Mouse (Mus musculus) CH12.LX (cell line): ENCODE data around the gene Coasy. TPM values are rescaled to one million over a fixed set of nuclear protein-coding genes. Genes with fewer than 3 reads are reported as not detected.

Experiments
- DNase-seq: peaks from one replicate; pipeline ENCODE4 v3.0.0-alpha.2; 2013; ENCODE audit errors: extremely low read depth
- H3K27ac ChIP-seq: 2 replicates; pipeline ENCODE4 v1.5.1; 2012; ENCODE audit warnings: low read depth, mild to moderate bottlenecking, control low read depth, moderate library complexity; ENCODE audit not compliant: insufficient read depth
- H3K27me3 ChIP-seq: replicated peaks from 2 replicates; pipeline ENCODE3; 2012; ENCODE audit warnings: inconsistent platforms
- H3K36me3 ChIP-seq, 2 experiments: replicated peaks in 1 of 2; 2 replicates each; pipeline versions ENCODE3 to v1.6.1; 2012; ENCODE audit warnings: inconsistent platforms in 1 of 2, low read length in 1 of 2, mild to moderate bottlenecking in 1 of 2, mixed read lengths in 1 of 2, moderate library complexity in 1 of 2; ENCODE audit not compliant: control insufficient read depth in 1 of 2, insufficient read depth in 1 of 2
- H3K4me1 ChIP-seq, 2 experiments: 2 replicates each; pipeline ENCODE4 v1.6.1; 2012; ENCODE audit warnings: inconsistent platforms in 1 of 2, moderate library complexity in 1 of 2; ENCODE audit not compliant: insufficient read depth in 2 of 2, control insufficient read depth in 1 of 2
- H3K4me2 ChIP-seq: 2 replicates; pipeline ENCODE4 v1.6.1; 2012; ENCODE audit warnings: low read depth, mild to moderate bottlenecking, control low read depth; ENCODE audit not compliant: poor library complexity, insufficient read depth, severe bottlenecking
- H3K4me3 ChIP-seq, 3 experiments: fragments of 150-350 bp in 1 of 3; sonication (generic) in 1 of 3; replicated peaks in 1 of 3; 2 replicates each; pipeline versions ENCODE3 to v1.5.1; 2011 to 2012; ENCODE audit warnings: low read depth in 2 of 3, low read length in 2 of 3, mild to moderate bottlenecking in 2 of 3, moderate library complexity in 2 of 3, control low read depth in 1 of 3, improper control_type of control experiment in 1 of 3, inconsistent platforms in 1 of 3, mixed read lengths in 1 of 3; ENCODE audit not compliant: poor library complexity in 1 of 3
- H3K79me2 ChIP-seq: replicated peaks from 2 replicates; pipeline ENCODE4 v1.6.1; 2012; ENCODE audit warnings: mild to moderate bottlenecking, moderate library complexity; ENCODE audit not compliant: control insufficient read depth, poor library complexity, insufficient read depth, severe bottlenecking; ENCODE audit errors: extremely low read depth
- H3K9ac ChIP-seq: 2 replicates; pipeline ENCODE4 v1.6.1; 2012; ENCODE audit warnings: low read depth, mild to moderate bottlenecking, control low read depth, moderate library complexity; ENCODE audit not compliant: insufficient read depth
- H3K9me3 ChIP-seq: replicated peaks from 2 replicates; pipeline ENCODE3; 2012; ENCODE audit warnings: low read length, inconsistent platforms, mixed read lengths
- BHLHE40 ChIP-seq: IDR thresholded peaks from 2 replicates; pipeline ENCODE4 v1.6.1; 2011; ENCODE audit warnings: mild to moderate bottlenecking, low read depth, low read length, improper control_type of control experiment
- CHD2 ChIP-seq: IDR thresholded peaks from 2 replicates; pipeline ENCODE4 v1.6.1; 2011; ENCODE audit warnings: low read length, improper control_type of control experiment
- CTCF ChIP-seq, 2 experiments: IDR thresholded peaks in 1 of 2; conservative IDR thresholded peaks in 1 of 2; 2 replicates each; pipeline ENCODE4 v1.5.1; 2011 to 2012; ENCODE audit warnings: low read depth in 2 of 2, low read length in 2 of 2, improper control_type of control experiment in 1 of 2, inconsistent platforms in 1 of 2, mild to moderate bottlenecking in 1 of 2, moderate library complexity in 1 of 2
- E2F4 ChIP-seq: IDR thresholded peaks from 2 replicates; pipeline ENCODE4 v1.6.1; 2011; ENCODE audit warnings: low read depth, low read length, improper control_type of control experiment; ENCODE audit not compliant: insufficient replicate concordance
- ELF1 ChIP-seq: IDR thresholded peaks from 2 replicates; pipeline ENCODE4 v1.6.1; 2014; ENCODE audit warnings: low read depth, mild to moderate bottlenecking, inconsistent platforms, low read length, improper control_type of control experiment
- EP300 ChIP-seq: IDR thresholded peaks from 2 replicates; pipeline ENCODE4 v1.6.1; 2011; ENCODE audit warnings: low read length, improper control_type of control experiment
- ETS1 ChIP-seq: conservative IDR thresholded peaks from 2 replicates; pipeline ENCODE4 v1.6.1; 2012; ENCODE audit warnings: low read depth, mild to moderate bottlenecking, inconsistent platforms, low read length, improper control_type of control experiment, moderate library complexity
- GABPA ChIP-seq: IDR thresholded peaks from 2 replicates; pipeline ENCODE4 v1.6.1; 2012; ENCODE audit warnings: low read depth, low read length, improper control_type of control experiment, inconsistent platforms; ENCODE audit not compliant: insufficient replicate concordance
- HCFC1 ChIP-seq: IDR thresholded peaks from 2 replicates; pipeline ENCODE4 v1.6.1; 2012; ENCODE audit warnings: low read depth, mild to moderate bottlenecking, inconsistent platforms, low read length, improper control_type of control experiment
- KAT2A ChIP-seq: IDR thresholded peaks from 2 replicates; pipeline ENCODE4 v1.6.1; 2012; ENCODE audit warnings: low read length, improper control_type of control experiment, inconsistent platforms; ENCODE audit not compliant: insufficient replicate concordance
- NRF1 ChIP-seq: IDR thresholded peaks from 2 replicates; pipeline ENCODE4 v1.6.1; 2014; ENCODE audit warnings: low read depth, mild to moderate bottlenecking, inconsistent platforms, low read length, improper control_type of control experiment, moderate library complexity
- PAX5 ChIP-seq: IDR thresholded peaks from 2 replicates; pipeline ENCODE4 v1.6.1; 2012; ENCODE audit warnings: low read length, inconsistent platforms, mixed read lengths
- POLR2A ChIP-seq: IDR thresholded peaks from 2 replicates; pipeline ENCODE4 v1.6.1; 2011; ENCODE audit warnings: low read depth, mild to moderate bottlenecking, improper control_type of control experiment, low read length
- POLR2AphosphoS2 ChIP-seq: IDR thresholded peaks from 2 replicates; pipeline ENCODE4 v1.6.1; 2011; ENCODE audit warnings: low read depth, low read length, improper control_type of control experiment
- RAD21 ChIP-seq: IDR thresholded peaks from 2 replicates; pipeline ENCODE4 v1.6.1; 2011; ENCODE audit warnings: low read depth, mild to moderate bottlenecking, low read length, improper control_type of control experiment, moderate library complexity
- SIN3A ChIP-seq: IDR thresholded peaks from 2 replicates; pipeline ENCODE4 v1.6.1; 2012; ENCODE audit warnings: low read length, improper control_type of control experiment, inconsistent platforms
- SMC3 ChIP-seq: IDR thresholded peaks from 2 replicates; pipeline ENCODE4 v1.6.1; 2011; ENCODE audit warnings: low read depth, low read length, improper control_type of control experiment
- TCF12 ChIP-seq: IDR thresholded peaks from 2 replicates; pipeline ENCODE4 v1.6.1; 2014; ENCODE audit warnings: low read depth, mild to moderate bottlenecking, inconsistent platforms, low read length, improper control_type of control experiment
- ZMIZ1 ChIP-seq: IDR thresholded peaks from 2 replicates; pipeline ENCODE4 v1.6.1; 2012; ENCODE audit warnings: low read depth, mild to moderate bottlenecking, inconsistent platforms, low read length, improper control_type of control experiment
- ZNF384 ChIP-seq: IDR thresholded peaks from 2 replicates; pipeline ENCODE4 v1.6.1; 2012; ENCODE audit warnings: low read depth, low read length, improper control_type of control experiment, inconsistent platforms
- dilution Hi-C: fragments of 300-500 bp; cut with MboI; formaldehyde crosslinking; loops from 2 replicates; pipeline ENCODE4 v1.14.3; 2020; ENCODE audit warnings: low sequenced_read_pairs; ENCODE audit not compliant: extremely low pct_unique_long_range_greater_than_20kb, extremely low pct_ligation_motif_present
- in situ Hi-C: fragments of 300-500 bp; cut with MboI; formaldehyde crosslinking; loops from 3 replicates; pipeline ENCODE4 v1.14.3; 2019; ENCODE audit warnings: low sequenced_read_pairs, low pct_ligation_motif_present, low pct_unique_long_range_greater_than_20kb, mixed read lengths
- polyA plus RNA-seq: library from polyadenylated mRNA; unstranded; fragments of >175 nt; gene quantifications from 2 replicates; pipeline ENCODE4 v1.2.1, GENCODE M21; 2012; ENCODE audit warnings: low read depth; ENCODE audit not compliant: insufficient read length
- total RNA-seq, 2 experiments: library from RNA; depleted of rRNA; stranded (reverse); fragments of 300-350 nt in 1 of 2; fragments of >200 nt in 1 of 2; gene quantifications; 2 replicates each; pipeline ENCODE4 v1.2.3; 2012 to 2014

Coasy gene
- total and polyA plus RNA-seq, 3 experiments, result 60.4 to 78.9 (median 63.4) TPM

GRCm38 (mm10) chr11:101051051-101051493, 31.3 kb upstream of the Coasy start:
- Histone ChIP-seq H3K4me2 (no peak overlapping the region), H3K4me1 (no peaks in the 10 kb centered on the region), H3K27me3 (no peaks in the 10 kb centered on the region), H3K9ac (no peak overlapping the region), H3K79me2 (no peaks in the 10 kb centered on the region), H3K9me3 (peaks cover 12% of the 10 kb centered on the region), H3K27ac (no peak overlapping the region), H3K4me3 (no peak overlapping the region), H3K36me3 (peaks cover 89 to 99% of the 10 kb centered on the region in 2 experiments)
- in situ Hi-C loops (no loop called here), dilution Hi-C loops (no loop called here)
- no peak for DNase-seq
- no peak for TF ChIP-seq BHLHE40
- no peak for TF ChIP-seq HCFC1
- no peak for TF ChIP-seq ZMIZ1
- TF ChIP-seq CTCF (conservative IDR thresholded peaks at IDR 0.05 in 1 of 2, IDR thresholded peaks at IDR 0.05 in 1 of 2; ENCODE audit: low read depth in 2 of 2, low read length in 2 of 2), result no peak
- no peak for TF ChIP-seq POLR2A
- TF ChIP-seq SIN3A, result no peak
- TF ChIP-seq SMC3, result no peak
- no peak for TF ChIP-seq POLR2AphosphoS2
- no peak for TF ChIP-seq ZNF384
- no peak for TF ChIP-seq RAD21

DNA sequence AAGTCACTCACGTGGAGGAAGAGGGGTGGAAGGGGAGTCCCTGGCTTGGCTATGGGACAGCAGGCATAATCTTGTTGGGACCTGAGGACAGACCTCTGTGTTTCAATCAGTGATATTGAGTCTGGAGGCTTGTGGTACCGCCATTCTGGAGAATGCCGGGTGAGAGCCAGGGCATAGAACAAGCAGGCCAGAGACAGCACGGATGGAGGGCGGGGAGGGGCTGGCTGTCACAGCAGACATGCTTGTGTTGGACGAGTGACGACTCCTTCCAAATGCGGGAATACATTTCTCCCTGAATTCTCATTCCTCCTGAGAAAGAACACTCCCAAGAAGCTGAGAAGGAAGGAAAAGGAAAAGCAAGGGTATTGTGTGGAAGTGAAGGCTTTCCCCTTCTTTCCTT, 30.7 kb upstream of the Coasy start:
- no peak overlapping the region for H3K4me3 ChIP-seq
- H3K4me1 ChIP-seq, result no peaks in the 10 kb centered on the region
- in situ Hi-C loops (no loop called here), dilution Hi-C loops (no loop called here)
- no peaks in the 10 kb centered on the region for H3K79me2 ChIP-seq
- no peak for DNase-seq
- H3K27me3 ChIP-seq, result no peaks in the 10 kb centered on the region
- H3K9ac ChIP-seq, result no peak overlapping the region
- peaks cover 89 to 99% of the 10 kb centered on the region in 2 experiments for H3K36me3 ChIP-seq
- peaks cover 12% of the 10 kb centered on the region for H3K9me3 ChIP-seq
- TF ChIP-seq EP300, result no peak
- no peak for TF ChIP-seq ELF1
- TF ChIP-seq KAT2A, result no peak
- TF ChIP-seq CHD2, result no peak
- no peak for TF ChIP-seq TCF12
- no peak for TF ChIP-seq PAX5
- no peak for TF ChIP-seq GABPA
- no peak for TF ChIP-seq ETS1
- TF ChIP-seq SIN3A, result no peak
- no peak for TF ChIP-seq E2F4
- no peak for TF ChIP-seq NRF1
- H3K4me2 ChIP-seq, result no peak overlapping the region
- H3K27ac ChIP-seq, result no peak overlapping the region
